Mouse (Mus musculus) c-Kit-positive CD71-negative TER-119-negative erythroid progenitor cells, embryonic 14.5 days (primary cell): ENCODE measurements around the gene Ncan.

Experiments
- DNase-seq: peaks from one replicate; pipeline ENCODE4 v3.0.0-alpha.2; 2013; ENCODE audit warnings: low read depth

The Ncan gene

GRCm38 (mm10) chr8:70120667-70121066 lies at the start of gene Ncan:
TSS of gene Ncan (minus strand) at chr8:70120873.
- DNase-seq = no peak

GRCm38 (mm10) chr8:70170116-70170515 lies 49.4 kb upstream of the Ncan start:
- DNase-seq = no peak

GRCm38 (mm10) chr8:70166504-70167110 lies 45.9 kb upstream of the Ncan start:
- peak; percentile 58 for DNase-seq

GRCm38 (mm10) chr8:70163316-70163715 lies 42.6 kb upstream of the Ncan start:
- DNase-seq = no peak

- no peak for DNase-seq
Measured at GRCm38 (mm10) chr8:70160015-70160414, 39.3 kb upstream of the Ncan start.

GRCm38 (mm10) chr8:70159211-70159610 lies 38.5 kb upstream of the Ncan start:
- no peak for DNase-seq

- DNase-seq = peak; percentile 40
Measured at GRCm38 (mm10) chr8:70158069-70158853, 37.6 kb upstream of the Ncan start.

GRCm38 (mm10) chr8:70157240-70157800 lies 36.6 kb upstream of the Ncan start:
- DNase-seq = no peak

- DNase-seq = peak; percentile 77
Measured at GRCm38 (mm10) chr8:70152537-70153257, 32.0 kb upstream of the Ncan start.

GRCm38 (mm10) chr8:70150158-70150557 lies 29.5 kb upstream of the Ncan start:
- no peak for DNase-seq

- no peak for DNase-seq
Measured at GRCm38 (mm10) chr8:70147678-70148607, 27.3 kb upstream of the Ncan start.

- no peak for DNase-seq
Measured at GRCm38 (mm10) chr8:70139981-70140380, 19.3 kb upstream of the Ncan start.

- DNase-seq = peak; percentile 99
Measured at GRCm38 (mm10) chr8:70139026-70139857, 18.6 kb upstream of the Ncan start, which contains the start of the genes Rfxank, Borcs8 and Mef2b. TSS of gene Rfxank (minus strand) at chr8:70139154. TSS of gene Borcs8 (plus strand) at chr8:70139499. TSS of gene Mef2b (plus strand) at chr8:70139711.

GRCm38 (mm10) chr8:70137890-70138289 lies 17.2 kb upstream of the Ncan start:
- no peak for DNase-seq

GRCm38 (mm10) chr8:70136591-70136990 lies 15.9 kb upstream of the Ncan start:
- no peak for DNase-seq

GRCm38 (mm10) chr8:70134931-70135330 lies 14.3 kb upstream of the Ncan start:
- no peak for DNase-seq

- DNase-seq = no peak
Measured at GRCm38 (mm10) chr8:70134086-70134485, 13.4 kb upstream of the Ncan start.

GRCm38 (mm10) chr8:70131166-70131883 lies 10.7 kb upstream of the Ncan start, which contains the start of gene Nr2c2ap:
TSS of gene Nr2c2ap (plus strand) at chr8:70131333.
- peak; percentile 84 for DNase-seq

GRCm38 (mm10) chr8:70130066-70130465 lies 9.4 kb upstream of the Ncan start:
- DNase-seq = no peak
